Mouse (Mus musculus) G1E (cell line): Measurements from ENCODE around the gene Trappc6b. TPM values are rescaled to one million over a fixed set of nuclear protein-coding genes. Genes with fewer than 3 reads are reported as not detected.

Source experiments
- ATAC-seq: 2 replicates; pipeline ENCODE4 v1.8.0; 2016; ENCODE audit warnings: mild to moderate bottlenecking; ENCODE audit not compliant: insufficient number of reproducible peaks, poor library complexity, low FRiP score, severe bottlenecking; ENCODE audit errors: extremely low read depth
- DNase-seq: peaks from one replicate; pipeline ENCODE4 v3.0.0; 2012; ENCODE audit warnings: low spot score
- H3K27me3 ChIP-seq: 2 replicates; pipeline ENCODE4 v1.6.1; 2012; ENCODE audit warnings: mild to moderate bottlenecking, low read length, inconsistent platforms; ENCODE audit not compliant: insufficient read depth
- H3K36me3 ChIP-seq: replicated peaks from 2 replicates; pipeline ENCODE3; 2012; ENCODE audit warnings: mild to moderate bottlenecking, inconsistent platforms
- H3K4me1 ChIP-seq: 2 replicates; pipeline ENCODE4 v1.6.1; 2012; ENCODE audit warnings: low read depth, low read length, inconsistent platforms, mixed read lengths; ENCODE audit not compliant: insufficient read depth
- H3K4me3 ChIP-seq: 2 replicates; pipeline ENCODE4 v1.5.1; 2012; ENCODE audit warnings: low read depth, mild to moderate bottlenecking, inconsistent platforms, low read length, moderate library complexity, mixed read lengths
- H3K9me3 ChIP-seq: replicated peaks from 2 replicates; pipeline ENCODE4 v1.6.1; 2012; ENCODE audit warnings: inconsistent platforms
- CTCF ChIP-seq: IDR thresholded peaks from 2 replicates; pipeline ENCODE4 v1.5.1; 2012; ENCODE audit warnings: low read depth, low read length, inconsistent platforms, mixed read lengths
- GATA1 ChIP-seq: IDR thresholded peaks from 2 replicates; pipeline ENCODE4 v1.6.1; 2012; ENCODE audit warnings: borderline replicate concordance, low read length, inconsistent platforms, mixed read lengths
- GATA2 ChIP-seq: IDR thresholded peaks from 2 replicates; pipeline ENCODE4 v1.6.1; 2012; ENCODE audit warnings: low read depth, low read length, inconsistent platforms, borderline replicate concordance
- POLR2AphosphoS5 ChIP-seq: IDR thresholded peaks from 2 replicates; pipeline ENCODE4 v1.6.1; 2012; ENCODE audit warnings: low read depth, low read length, inconsistent platforms; ENCODE audit not compliant: insufficient replicate concordance
- TAL1 ChIP-seq: conservative IDR thresholded peaks from 2 replicates; pipeline ENCODE4 v1.6.1; 2012; ENCODE audit warnings: low read depth, low read length, inconsistent platforms, mixed read lengths
- polyA plus RNA-seq: library from polyadenylated mRNA; stranded (reverse); fragments of >175 nt; gene quantifications from 2 replicates; pipeline ENCODE4 v1.2.3, GENCODE M21; 2012
- total RNA-seq, 2 experiments: library from RNA; stranded (forward) in 1 of 2; stranded (reverse) in 1 of 2; fragments of 200-1000 nt in 1 of 2; fragments of >200 nt in 1 of 2; fragmentation: Nextera tagmentation in 1 of 2; gene quantifications; 2 replicates each; pipeline ENCODE4 v1.2.3; 2014 to 2017

The Trappc6b gene
- total and polyA plus RNA-seq, 3 experiments, result 73.2 to 108 (median 101) TPM

DNA sequence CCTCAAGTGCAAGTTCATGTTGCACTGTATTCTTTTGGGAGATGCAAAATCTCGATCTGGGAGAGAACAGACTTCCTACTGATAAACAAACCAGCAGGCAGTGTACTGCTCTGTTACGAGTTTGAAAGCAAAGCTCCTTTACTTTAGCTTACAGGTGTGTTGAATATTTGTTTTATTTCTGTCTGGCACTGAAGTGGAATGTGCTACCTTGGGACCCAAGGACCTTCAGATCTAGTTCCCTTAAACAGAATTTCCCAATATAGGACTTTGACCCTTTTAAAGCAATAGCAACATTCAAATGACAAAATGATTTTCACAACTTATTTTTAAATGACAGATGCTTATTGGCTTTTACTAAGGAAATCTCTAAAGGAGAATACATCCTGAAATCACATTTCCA is 32.3 kb upstream of the Trappc6b start:
- ATAC-seq (no peak), DNase-seq (no peak)
- no peaks in the 10 kb centered on the region for H3K4me1 ChIP-seq
- peaks cover 7% of the 10 kb centered on the region for H3K27me3 ChIP-seq
- no peak overlapping the region for H3K4me3 ChIP-seq
- H3K9me3 ChIP-seq, result no peaks in the 10 kb centered on the region
- no peaks in the 10 kb centered on the region for H3K36me3 ChIP-seq
- TF ChIP-seq CTCF, result no peak
- TF ChIP-seq GATA1, result no peak
- TF ChIP-seq TAL1, result no peak
- no peak for TF ChIP-seq GATA2
- no peak for TF ChIP-seq POLR2AphosphoS5

DNA sequence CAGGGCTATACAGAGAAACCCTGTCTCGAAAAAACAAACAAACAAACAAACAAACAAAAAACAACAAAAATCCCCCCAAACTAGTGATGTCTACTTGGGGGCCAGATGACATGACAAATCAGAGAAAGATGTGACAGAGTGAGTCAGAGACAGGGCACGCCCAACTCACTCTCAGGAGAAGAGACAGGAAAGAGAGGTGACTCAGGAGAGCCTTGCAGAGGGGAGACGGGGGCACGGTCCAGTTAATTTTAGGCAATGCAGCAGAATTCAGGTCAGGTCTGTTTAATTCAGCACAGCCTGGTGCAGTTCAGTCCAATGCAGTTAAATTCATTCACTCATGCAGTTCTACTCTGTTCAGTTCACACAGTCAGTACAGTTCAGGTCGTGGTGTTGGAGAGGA is 24.9 kb upstream of the Trappc6b start:
- Histone ChIP-seq H3K27me3 (peaks cover 21% of the 10 kb centered on the region; the same call in 1 of the 2 replicates), H3K4me1 (peaks cover 10% of the 10 kb centered on the region), H3K36me3 (no peaks in the 10 kb centered on the region), H3K9me3 (no peaks in the 10 kb centered on the region), H3K4me3 (no peak overlapping the region)
- DNase-seq (no peak), ATAC-seq (no peak)
- TF ChIP-seq CTCF (no peak), GATA1 (no peak), TAL1 (no peak), GATA2 (no peak), POLR2AphosphoS5 (no peak)

DNA sequence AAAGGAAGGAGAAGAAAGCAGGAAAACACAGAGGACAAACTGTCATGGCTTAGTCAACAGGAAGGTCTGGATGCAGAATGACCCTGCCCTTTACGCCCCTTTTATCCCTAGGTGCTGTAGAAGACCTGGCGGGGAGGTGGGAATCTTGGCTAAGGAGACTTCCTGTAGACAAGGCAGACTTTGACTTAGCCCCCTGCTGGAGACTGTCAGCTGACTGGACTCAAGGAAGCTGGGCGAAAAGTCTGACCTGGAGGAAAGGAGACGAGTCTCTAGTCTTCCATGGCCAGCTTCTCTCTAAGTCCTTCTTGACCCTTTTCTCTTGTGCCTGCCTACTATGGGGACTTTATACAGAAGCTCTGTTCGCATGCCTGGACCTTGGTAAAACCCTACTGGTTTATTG is 23.2 kb upstream of the Trappc6b start:
- TF ChIP-seq GATA1 (no peak), POLR2AphosphoS5 (no peak), CTCF (no peak), TAL1 (no peak), GATA2 (no peak)
- peaks cover 10% of the 10 kb centered on the region for H3K4me1 ChIP-seq

DNA sequence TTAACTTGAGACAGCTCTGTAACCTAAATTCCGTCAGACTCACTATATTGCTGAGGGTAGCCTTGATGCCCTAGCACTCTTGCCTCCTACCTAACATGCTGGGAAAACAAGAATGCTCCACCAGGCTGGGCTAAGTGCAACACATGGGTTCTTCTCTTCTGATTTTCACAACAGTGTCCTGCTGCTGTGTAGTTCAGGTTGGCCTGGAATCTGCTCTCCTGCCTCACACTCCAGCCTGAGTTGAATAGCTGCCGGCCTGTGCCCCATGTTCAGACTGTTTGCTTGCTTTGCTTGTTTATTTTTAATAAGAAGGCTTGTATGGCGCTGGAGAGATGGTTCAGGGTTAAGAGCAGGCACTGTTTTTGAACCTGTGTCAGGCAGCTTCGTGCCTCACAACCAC is 19.2 kb upstream of the Trappc6b start:
- peaks cover 24% of the 10 kb centered on the region for H3K36me3 ChIP-seq
- H3K27me3 ChIP-seq, result peaks cover 10% of the 10 kb centered on the region; the same call in 1 of the 2 replicates
- H3K4me3 ChIP-seq, result no peak overlapping the region
- TF ChIP-seq TAL1 (no peak), GATA1 (no peak), GATA2 (no peak), POLR2AphosphoS5 (no peak), CTCF (no peak)
- H3K4me1 ChIP-seq, result peaks cover 6% of the 10 kb centered on the region; the same call in 1 of the 2 replicates
- ATAC-seq (no peak), DNase-seq (no peak)
- no peaks in the 10 kb centered on the region for H3K9me3 ChIP-seq

More for the DNA sequence above, 23.2 kb upstream of the Trappc6b start:
- Histone ChIP-seq H3K9me3 (no peaks in the 10 kb centered on the region), H3K4me3 (no peak overlapping the region), H3K27me3 (peaks cover 21% of the 10 kb centered on the region; the same call in 1 of the 2 replicates), H3K36me3 (peaks cover 4% of the 10 kb centered on the region)
- ATAC-seq, result no peak
- DNase-seq, result no peak

DNA sequence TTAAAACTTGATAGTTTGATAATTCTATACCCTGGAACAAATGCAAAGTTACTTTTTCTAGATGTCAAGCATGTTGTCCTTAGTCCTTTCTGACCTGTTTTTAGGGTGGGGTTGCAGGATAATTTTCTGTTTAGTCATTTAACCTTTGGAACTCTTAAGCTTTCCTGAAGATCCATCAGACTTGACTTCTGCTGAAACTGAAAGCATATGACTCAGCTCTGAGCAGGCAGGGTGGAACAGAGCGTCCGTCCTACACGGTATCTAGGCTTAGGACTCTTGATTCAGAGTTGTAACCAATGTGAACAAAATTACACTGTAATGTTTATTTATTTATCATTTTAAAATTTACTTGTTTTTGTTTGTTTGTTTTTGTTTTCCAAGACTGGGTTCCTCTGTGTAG is 16.6 kb upstream of the Trappc6b start:
- no peak for ATAC-seq
- Histone ChIP-seq H3K27me3 (no peaks in the 10 kb centered on the region), H3K36me3 (peaks cover 43% of the 10 kb centered on the region), H3K4me1 (no peaks in the 10 kb centered on the region), H3K9me3 (no peaks in the 10 kb centered on the region), H3K4me3 (no peak overlapping the region)
- TF ChIP-seq TAL1 (no peak), CTCF (no peak), POLR2AphosphoS5 (no peak), GATA2 (no peak), GATA1 (no peak)
- no peak for DNase-seq

DNA sequence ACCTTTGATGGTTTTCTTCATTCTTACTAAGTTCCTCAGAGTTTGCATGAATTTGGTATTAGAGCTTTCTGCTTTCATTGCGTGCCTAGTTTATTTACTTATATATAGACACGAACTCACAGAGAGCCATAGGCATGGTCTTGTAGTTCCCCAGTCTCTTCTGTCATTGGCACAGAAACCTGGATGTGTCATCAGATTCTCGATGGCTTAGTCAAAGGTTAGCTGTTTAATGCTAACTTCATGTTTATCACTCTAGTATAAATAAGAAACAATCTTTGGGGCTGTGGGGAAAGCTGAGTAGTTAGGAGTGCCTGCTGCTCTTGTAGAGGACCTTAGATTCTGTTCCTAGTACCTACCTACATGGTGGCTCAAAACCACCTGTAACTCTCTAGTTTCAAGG is 15.7 kb upstream of the Trappc6b start:
- peaks cover 50% of the 10 kb centered on the region for H3K36me3 ChIP-seq
- no peak overlapping the region for H3K4me3 ChIP-seq
- peaks cover 7% of the 10 kb centered on the region for H3K4me1 ChIP-seq
- no peaks in the 10 kb centered on the region for H3K9me3 ChIP-seq
- TF ChIP-seq CTCF (no peak), TAL1 (no peak), GATA1 (no peak), GATA2 (no peak), POLR2AphosphoS5 (no peak)
- no peak for ATAC-seq
- no peak for DNase-seq
- no peaks in the 10 kb centered on the region for H3K27me3 ChIP-seq

DNA sequence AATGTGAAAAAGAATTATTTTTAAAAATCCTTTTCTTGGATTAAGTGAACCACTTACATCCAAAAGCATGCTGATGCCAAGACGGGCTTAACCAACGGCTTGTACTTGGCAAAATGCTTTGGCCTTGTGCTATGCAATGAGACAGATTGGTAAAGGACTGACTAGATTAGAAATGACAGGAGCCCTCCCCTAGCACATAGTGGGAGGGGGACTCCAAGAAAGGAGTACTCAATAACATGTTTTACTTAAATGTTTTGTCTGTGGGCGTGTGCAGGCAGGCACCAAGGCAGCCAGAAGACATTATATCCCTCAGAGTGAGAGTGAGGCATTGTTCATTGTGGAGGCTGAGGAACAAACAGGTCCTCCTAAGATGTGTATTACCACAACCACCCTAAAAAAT is 12.8 kb upstream of the Trappc6b start:
- TF ChIP-seq TAL1, result no peak
- TF ChIP-seq POLR2AphosphoS5, result no peak
- TF ChIP-seq GATA1, result no peak
- no peak for TF ChIP-seq CTCF
- no peak for TF ChIP-seq GATA2
- no peak for ATAC-seq
- Histone ChIP-seq H3K4me1 (peaks cover 28% of the 10 kb centered on the region), H3K4me3 (no peak overlapping the region), H3K9me3 (no peaks in the 10 kb centered on the region), H3K27me3 (no peaks in the 10 kb centered on the region), H3K36me3 (peaks cover 76% of the 10 kb centered on the region)
- no peak for DNase-seq
